Mouse (Mus musculus): ENCODE data around the gene H60b. TPM values are rescaled to one million over a fixed set of nuclear protein-coding genes. Genes with fewer than 3 reads are reported as not detected.

The H60b gene
- polyA plus RNA-seq, 1 experiment from 2014 or later: 2.8 TPM

GRCm38 (mm10) chr10:22295676-22296075, 137.3 kb downstream of the H60b start:
- Histone ChIP-seq H3K27ac (no peak overlapping the region), H3K4me3 (ENCODE audit: inconsistent target) (no peak overlapping the region), H3K79me2 (ENCODE audit: inconsistent target) (peaks cover 100% of the 10 kb centered on the region), H3K36me3 (ENCODE audit: inconsistent target) (peaks cover 28% of the 10 kb centered on the region)
- WGBS (ENCODE audit: missing documents): no CpG with 5 or more reads among the region's 1 CpGs

- peak overlapping the region; percentile 31 for H3K27ac ChIP-seq
- 20% methylated on average over 5 of the region's 5 CpGs for WGBS (ENCODE audit: missing documents)
These were observed 138.8 kb downstream of the H60b start for GRCm38 (mm10) chr10:22297033-22297762.

GRCm38 (mm10) chr10:22297766-22298461, 139.5 kb downstream of the H60b start:
- peaks cover 92% of the 10 kb centered on the region for H3K79me2 ChIP-seq (ENCODE audit: inconsistent target)
- H3K27ac ChIP-seq: peak overlapping the region; percentile 31
- WGBS (ENCODE audit: missing documents): 87% methylated on average over 8 of the region's 8 CpGs
- H3K36me3 ChIP-seq (ENCODE audit: inconsistent target): peaks cover 28% of the 10 kb centered on the region
- no peak overlapping the region for H3K4me3 ChIP-seq (ENCODE audit: inconsistent target)

More at GRCm38 (mm10) chr10:22297033-22297762, 138.8 kb downstream of the H60b start:
- peaks cover 99% of the 10 kb centered on the region for H3K79me2 ChIP-seq (ENCODE audit: inconsistent target)
- H3K36me3 ChIP-seq (ENCODE audit: inconsistent target): peaks cover 28% of the 10 kb centered on the region
- no peak overlapping the region for H3K4me3 ChIP-seq (ENCODE audit: inconsistent target)

- no peak overlapping the region for H3K27ac ChIP-seq
- WGBS (ENCODE audit: missing documents): 22% methylated on average over 2 of the region's 2 CpGs
- peaks cover 17% of the 10 kb centered on the region; the same call in 1 of the 2 replicates for H3K36me3 ChIP-seq (ENCODE audit: inconsistent target)
- H3K79me2 ChIP-seq (ENCODE audit: inconsistent target): peaks cover 78% of the 10 kb centered on the region
- H3K4me3 ChIP-seq (ENCODE audit: inconsistent target): no peak overlapping the region
These were observed 140.9 kb downstream of the H60b start for GRCm38 (mm10) chr10:22299324-22299723.

- peak overlapping the region; percentile 90 for H3K27ac ChIP-seq
- WGBS (ENCODE audit: missing documents): 14% methylated on average over 1 of the region's 1 CpGs
- H3K79me2 ChIP-seq (ENCODE audit: inconsistent target): peaks cover 56% of the 10 kb centered on the region
- peaks cover 7% of the 10 kb centered on the region; the same call in 1 of the 2 replicates for H3K36me3 ChIP-seq (ENCODE audit: inconsistent target)
- H3K4me3 ChIP-seq (ENCODE audit: inconsistent target): peak overlapping the region; percentile 50
These were observed 143.3 kb downstream of the H60b start for GRCm38 (mm10) chr10:22301641-22302040.

GRCm38 (mm10) chr10:22302344-22303057, 144.1 kb downstream of the H60b start:
- Histone ChIP-seq H3K36me3 (ENCODE audit: inconsistent target) (peaks cover 7% of the 10 kb centered on the region; the same call in 1 of the 2 replicates), H3K79me2 (ENCODE audit: inconsistent target) (peaks cover 56% of the 10 kb centered on the region), H3K4me3 (ENCODE audit: inconsistent target) (peak overlapping the region; percentile 50), H3K27ac (peak overlapping the region; percentile 90)
- 8% methylated on average over 5 of the region's 5 CpGs for WGBS (ENCODE audit: missing documents)

- 90% methylated on average over 6 of the region's 6 CpGs for WGBS (ENCODE audit: missing documents)
- peaks cover 5% of the 10 kb centered on the region; the same call in 1 of the 2 replicates for H3K36me3 ChIP-seq (ENCODE audit: inconsistent target)
- H3K79me2 ChIP-seq (ENCODE audit: inconsistent target): peaks cover 56% of the 10 kb centered on the region
- H3K4me3 ChIP-seq (ENCODE audit: inconsistent target): no peak overlapping the region
- H3K27ac ChIP-seq: no peak overlapping the region
These were observed 145.3 kb downstream of the H60b start for GRCm38 (mm10) chr10:22303736-22304135.

- peaks cover 11% of the 10 kb centered on the region; the same call in 1 of the 2 replicates for H3K36me3 ChIP-seq (ENCODE audit: inconsistent target)
- peaks cover 56% of the 10 kb centered on the region for H3K79me2 ChIP-seq (ENCODE audit: inconsistent target)
- WGBS (ENCODE audit: missing documents): 89% methylated on average over 4 of the region's 4 CpGs
- H3K4me3 ChIP-seq (ENCODE audit: inconsistent target): peak overlapping the region; percentile 74; the same call in 1 of the 2 replicates
- peak overlapping the region; percentile 77 for H3K27ac ChIP-seq
These were observed 147.4 kb downstream of the H60b start for GRCm38 (mm10) chr10:22305801-22306200.

- peak overlapping the region; percentile 74 for H3K4me3 ChIP-seq (ENCODE audit: inconsistent target)
- H3K27ac ChIP-seq: peak overlapping the region; percentile 77
- 0% methylated on average over 4 of the region's 4 CpGs for WGBS (ENCODE audit: missing documents)
- H3K36me3 ChIP-seq (ENCODE audit: inconsistent target): peaks cover 17% of the 10 kb centered on the region; the same call in 1 of the 2 replicates
- H3K79me2 ChIP-seq (ENCODE audit: inconsistent target): peaks cover 56% of the 10 kb centered on the region
These were observed 148.1 kb downstream of the H60b start for GRCm38 (mm10) chr10:22306452-22306851.

- no peak overlapping the region for H3K27ac ChIP-seq
- no peak overlapping the region for H3K4me3 ChIP-seq (ENCODE audit: inconsistent target)
- 40% methylated on average over 1 of the region's 1 CpGs for WGBS (ENCODE audit: missing documents)
- H3K36me3 ChIP-seq (ENCODE audit: inconsistent target): peaks cover 24% of the 10 kb centered on the region; the same call in 1 of the 2 replicates
- H3K79me2 ChIP-seq (ENCODE audit: inconsistent target): peaks cover 54% of the 10 kb centered on the region
These were observed 149.8 kb downstream of the H60b start for GRCm38 (mm10) chr10:22308221-22308620.

GRCm38 (mm10) chr10:22322858-22323257, 164.5 kb downstream of the H60b start:
- WGBS (ENCODE audit: missing documents): 100% methylated on average over 2 of the region's 2 CpGs
- no peak overlapping the region for H3K4me3 ChIP-seq (ENCODE audit: inconsistent target)
- no peak overlapping the region for H3K27ac ChIP-seq
- no peaks in the 10 kb centered on the region for H3K79me2 ChIP-seq (ENCODE audit: inconsistent target)
- H3K36me3 ChIP-seq (ENCODE audit: inconsistent target): peaks cover 28% of the 10 kb centered on the region

Other genes with a start within 250 kb of the H60b start
- not detected in 3 replicates for gene 4930444G20Rik, start 90.5 kb upstream of the H60b start, polyA plus RNA-seq (2018)
- 0.90 to 4.5 TPM (median 3.3 TPM) in 3 replicates for gene E030030I06Rik, start 9.3 kb upstream of the H60b start, polyA plus RNA-seq (2018)
- 1.4 to 10.1 TPM (median 6.3 TPM) in 3 replicates for gene Raet1e, start within 50 bp of the H60b start, polyA plus RNA-seq (2018)
- 0.86 to 11.8 TPM (median 4.7 TPM) in 3 replicates for gene Raet1d, start 202.0 kb downstream of the H60b start, polyA plus RNA-seq (2018)